Mouse (Mus musculus): ENCODE results near the gene Tmcc2. TPM values are rescaled to one million over a fixed set of nuclear protein-coding genes. Genes with fewer than 3 reads are reported as not detected.
"Not testable (repeated sequence)": the region's sequence is repeated elsewhere in the genome, so short reads cannot be mapped to it uniquely, and the experiment has no call there.

Tmcc2 gene
- polyA plus RNA-seq, 1 experiment from 2014 or later, result 33.3 TPM

GRCm38 (mm10) chr1:132364388-132364787, 26.7 kb downstream of the Tmcc2 start:
- Histone ChIP-seq H3K9me3 (no peaks in the 10 kb centered on the region), H3K27me3 (no peaks in the 10 kb centered on the region), H3K4me3 (no peak overlapping the region), H3K36me3 (peaks cover 22% of the 10 kb centered on the region), H3K27ac (replicated peaks) (no peak overlapping the region), H3K4me1 (peaks cover 7% of the 10 kb centered on the region; the same call in 1 of the 2 replicates), H3K9ac (replicated peaks) (no peak overlapping the region), H3K4me2 (replicated peaks) (no peak overlapping the region)
- WGBS, result 80% methylated on average over 3 of the region's 3 CpGs
- ATAC-seq (replicated peaks), result no peak

GRCm38 (mm10) chr1:132361959-132362358, 29.1 kb downstream of the Tmcc2 start:
- Histone ChIP-seq H3K4me3 (no peak overlapping the region), H3K27me3 (no peaks in the 10 kb centered on the region), H3K4me2 (replicated peaks) (no peak overlapping the region), H3K9ac (replicated peaks) (no peak overlapping the region), H3K9me3 (no peaks in the 10 kb centered on the region), H3K27ac (replicated peaks) (no peak overlapping the region), H3K36me3 (peaks cover 41% of the 10 kb centered on the region), H3K4me1 (peaks cover 3% of the 10 kb centered on the region; the same call in 1 of the 2 replicates)
- no peak for ATAC-seq (replicated peaks)
- 91% methylated on average over 6 of the region's 6 CpGs for WGBS

GRCm38 (mm10) chr1:132356841-132357240, 34.2 kb downstream of the Tmcc2 start:
- H3K4me3 ChIP-seq, result no peak overlapping the region
- WGBS, result 47% methylated on average over 1 of the region's 1 CpGs
- no peak for ATAC-seq (replicated peaks)
- H3K27ac ChIP-seq (replicated peaks), result no peak overlapping the region
- H3K9me3 ChIP-seq, result no peaks in the 10 kb centered on the region
- H3K36me3 ChIP-seq, result peaks cover 37% of the 10 kb centered on the region
- H3K4me2 ChIP-seq (replicated peaks), result no peak overlapping the region
- H3K9ac ChIP-seq (replicated peaks), result no peak overlapping the region
- H3K27me3 ChIP-seq, result no peaks in the 10 kb centered on the region
- peaks cover 8% of the 10 kb centered on the region for H3K4me1 ChIP-seq

- H3K4me2 ChIP-seq (replicated peaks), result no peak overlapping the region
- peak overlapping the region; percentile 78 for H3K27ac ChIP-seq (replicated peaks)
- 0% methylated on average over 3 of the region's 3 CpGs for WGBS
- H3K9ac ChIP-seq (replicated peaks), result no peak overlapping the region
- H3K36me3 ChIP-seq, result peaks cover 35% of the 10 kb centered on the region
- H3K9me3 ChIP-seq, result no peaks in the 10 kb centered on the region
- peaks cover 8% of the 10 kb centered on the region for H3K4me1 ChIP-seq
- H3K4me3 ChIP-seq, result no peak overlapping the region
- peak; percentile 71 for ATAC-seq (replicated peaks)
- H3K27me3 ChIP-seq, result no peaks in the 10 kb centered on the region
Observed at GRCm38 (mm10) chr1:132355841-132356242, 35.2 kb downstream of the Tmcc2 start.

GRCm38 (mm10) chr1:132355162-132355601, 35.9 kb downstream of the Tmcc2 start:
- Histone ChIP-seq H3K36me3 (peaks cover 28% of the 10 kb centered on the region), H3K27ac (replicated peaks) (peak overlapping the region; percentile 78; the same call in 1 of the 2 replicates), H3K4me2 (replicated peaks) (no peak overlapping the region), H3K4me1 (peaks cover 8% of the 10 kb centered on the region), H3K9me3 (no peaks in the 10 kb centered on the region), H3K9ac (replicated peaks) (no peak overlapping the region), H3K27me3 (no peaks in the 10 kb centered on the region), H3K4me3 (no peak overlapping the region)
- 49% methylated on average over 6 of the region's 6 CpGs for WGBS
- no peak for ATAC-seq (replicated peaks)

- H3K27me3 ChIP-seq, result no peaks in the 10 kb centered on the region
- ATAC-seq (replicated peaks), result no peak
- H3K9me3 ChIP-seq, result no peaks in the 10 kb centered on the region
- H3K4me1 ChIP-seq, result peaks cover 8% of the 10 kb centered on the region
- no peak overlapping the region for H3K9ac ChIP-seq (replicated peaks)
- no peak overlapping the region for H3K4me2 ChIP-seq (replicated peaks)
- H3K4me3 ChIP-seq, result no peak overlapping the region
- peaks cover 19% of the 10 kb centered on the region for H3K36me3 ChIP-seq
- no peak overlapping the region for H3K27ac ChIP-seq (replicated peaks)
- WGBS, result 80% methylated on average over 9 of the region's 9 CpGs
Observed at GRCm38 (mm10) chr1:132354234-132354633, 36.8 kb downstream of the Tmcc2 start.

- no peaks in the 10 kb centered on the region for H3K9me3 ChIP-seq
- H3K4me1 ChIP-seq, result peaks cover 8% of the 10 kb centered on the region
- H3K4me2 ChIP-seq (replicated peaks), result no peak overlapping the region
- H3K27me3 ChIP-seq, result no peaks in the 10 kb centered on the region
- peaks cover 12% of the 10 kb centered on the region; the same call in 1 of the 2 replicates for H3K36me3 ChIP-seq
- no peak overlapping the region for H3K27ac ChIP-seq (replicated peaks)
- no peak for ATAC-seq (replicated peaks)
- no peak overlapping the region for H3K4me3 ChIP-seq
- 77% methylated on average over 5 of the region's 5 CpGs for WGBS
- H3K9ac ChIP-seq (replicated peaks), result no peak overlapping the region
Observed at GRCm38 (mm10) chr1:132353389-132353788, 37.7 kb downstream of the Tmcc2 start.

- Histone ChIP-seq H3K4me3 (no peak overlapping the region), H3K9ac (replicated peaks) (no peak overlapping the region), H3K27me3 (no peaks in the 10 kb centered on the region), H3K36me3 (no peaks in the 10 kb centered on the region), H3K4me2 (replicated peaks) (no peak overlapping the region), H3K9me3 (no peaks in the 10 kb centered on the region), H3K27ac (replicated peaks) (no peak overlapping the region), H3K4me1 (peaks cover 8% of the 10 kb centered on the region)
- 91% methylated on average over 4 of the region's 4 CpGs for WGBS
- no peak for ATAC-seq (replicated peaks)
Observed at GRCm38 (mm10) chr1:132351058-132351457, 40.0 kb downstream of the Tmcc2 start.

GRCm38 (mm10) chr1:132349601-132350000, 41.5 kb downstream of the Tmcc2 start:
- H3K4me3 ChIP-seq; ATAC-seq (replicated peaks); H3K36me3 ChIP-seq; H3K4me1 ChIP-seq; H3K4me2 ChIP-seq (replicated peaks); H3K9me3 ChIP-seq; H3K27me3 ChIP-seq; H3K9ac ChIP-seq (replicated peaks); H3K27ac ChIP-seq (replicated peaks): not testable (repeated sequence)
- WGBS, result 79% methylated on average over 3 of the region's 3 CpGs

- not testable (repeated sequence) for H3K4me2 ChIP-seq (replicated peaks); H3K9ac ChIP-seq (replicated peaks)
Observed at GRCm38 (mm10) chr1:132349049-132349448, 42.0 kb downstream of the Tmcc2 start.

GRCm38 (mm10) chr1:132348401-132348800, 42.7 kb downstream of the Tmcc2 start:
- H3K9me3 ChIP-seq, result no peaks in the 10 kb centered on the region
- H3K27ac ChIP-seq (replicated peaks), result no peak overlapping the region
- H3K9ac ChIP-seq (replicated peaks), result no peak overlapping the region
- no peak overlapping the region for H3K4me2 ChIP-seq (replicated peaks)
- H3K4me3 ChIP-seq, result no peak overlapping the region
- H3K36me3 ChIP-seq, result no peaks in the 10 kb centered on the region
- ATAC-seq (replicated peaks), result no peak
- WGBS, result 79% methylated on average over 5 of the region's 5 CpGs
- H3K4me1 ChIP-seq, result no peaks in the 10 kb centered on the region
- no peaks in the 10 kb centered on the region for H3K27me3 ChIP-seq

More at GRCm38 (mm10) chr1:132349049-132349448, 42.0 kb downstream of the Tmcc2 start:
- not testable (repeated sequence) for H3K27ac ChIP-seq (replicated peaks); H3K27me3 ChIP-seq; H3K9me3 ChIP-seq; H3K36me3 ChIP-seq; H3K4me1 ChIP-seq; ATAC-seq (replicated peaks); H3K4me3 ChIP-seq

- no peak for ATAC-seq (replicated peaks)
- Histone ChIP-seq H3K9ac (replicated peaks) (no peak overlapping the region), H3K4me1 (no peaks in the 10 kb centered on the region), H3K36me3 (no peaks in the 10 kb centered on the region), H3K9me3 (no peaks in the 10 kb centered on the region), H3K4me3 (no peak overlapping the region), H3K27ac (replicated peaks) (no peak overlapping the region), H3K27me3 (no peaks in the 10 kb centered on the region), H3K4me2 (replicated peaks) (no peak overlapping the region)
Observed at GRCm38 (mm10) chr1:132346951-132347350, 44.1 kb downstream of the Tmcc2 start.

GRCm38 (mm10) chr1:132346134-132346851, 44.8 kb downstream of the Tmcc2 start:
- Histone ChIP-seq H3K36me3 (no peaks in the 10 kb centered on the region), H3K27me3 (no peaks in the 10 kb centered on the region), H3K4me3 (no peak overlapping the region), H3K4me1 (no peaks in the 10 kb centered on the region), H3K27ac (replicated peaks) (no peak overlapping the region), H3K4me2 (replicated peaks) (no peak overlapping the region), H3K9me3 (no peaks in the 10 kb centered on the region), H3K9ac (replicated peaks) (no peak overlapping the region)
- ATAC-seq (replicated peaks), result no peak
- WGBS, result 85% methylated on average over 12 of the region's 12 CpGs
